Mouse (Mus musculus): ENCODE results near the gene Glt6d1.

The Glt6d1 gene

GRCm38 (mm10) chr2:25811711-25812110 is 3.9 kb downstream of the Glt6d1 start:
- ATAC-seq (ENCODE audit: insufficient number of reproducible peaks, low FRiP score, low TSS enrichment), result no peak

- no peak for ATAC-seq (ENCODE audit: insufficient number of reproducible peaks, low FRiP score, low TSS enrichment)
Measured at GRCm38 (mm10) chr2:25798065-25798464, 17.6 kb downstream of the Glt6d1 start.

DNA sequence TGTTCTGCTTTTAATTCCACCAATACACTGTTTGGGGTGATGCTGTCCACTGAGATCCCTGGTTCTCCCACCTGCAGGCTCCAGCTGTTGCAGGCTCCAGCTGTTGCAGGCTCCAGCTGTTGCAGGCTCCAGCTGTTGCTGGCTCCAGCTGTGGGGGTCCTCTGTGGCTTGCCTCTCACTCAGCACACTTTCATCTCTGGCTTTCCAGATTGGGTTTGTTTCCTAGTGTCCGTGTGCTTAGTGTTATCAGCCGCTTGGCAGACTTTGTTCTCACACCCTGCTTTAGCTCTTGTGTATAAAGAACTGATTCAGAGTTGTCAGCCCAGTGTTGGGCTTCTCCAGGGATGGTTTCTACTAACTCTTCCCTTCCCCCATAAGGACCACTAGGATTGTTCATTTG is 18.0 kb downstream of the Glt6d1 start:
- no peak for ATAC-seq (ENCODE audit: insufficient number of reproducible peaks, low FRiP score, low TSS enrichment)

GRCm38 (mm10) chr2:25789092-25789491 is 26.6 kb downstream of the Glt6d1 start:
- no peak for ATAC-seq (ENCODE audit: insufficient number of reproducible peaks, low FRiP score, low TSS enrichment)

DNA sequence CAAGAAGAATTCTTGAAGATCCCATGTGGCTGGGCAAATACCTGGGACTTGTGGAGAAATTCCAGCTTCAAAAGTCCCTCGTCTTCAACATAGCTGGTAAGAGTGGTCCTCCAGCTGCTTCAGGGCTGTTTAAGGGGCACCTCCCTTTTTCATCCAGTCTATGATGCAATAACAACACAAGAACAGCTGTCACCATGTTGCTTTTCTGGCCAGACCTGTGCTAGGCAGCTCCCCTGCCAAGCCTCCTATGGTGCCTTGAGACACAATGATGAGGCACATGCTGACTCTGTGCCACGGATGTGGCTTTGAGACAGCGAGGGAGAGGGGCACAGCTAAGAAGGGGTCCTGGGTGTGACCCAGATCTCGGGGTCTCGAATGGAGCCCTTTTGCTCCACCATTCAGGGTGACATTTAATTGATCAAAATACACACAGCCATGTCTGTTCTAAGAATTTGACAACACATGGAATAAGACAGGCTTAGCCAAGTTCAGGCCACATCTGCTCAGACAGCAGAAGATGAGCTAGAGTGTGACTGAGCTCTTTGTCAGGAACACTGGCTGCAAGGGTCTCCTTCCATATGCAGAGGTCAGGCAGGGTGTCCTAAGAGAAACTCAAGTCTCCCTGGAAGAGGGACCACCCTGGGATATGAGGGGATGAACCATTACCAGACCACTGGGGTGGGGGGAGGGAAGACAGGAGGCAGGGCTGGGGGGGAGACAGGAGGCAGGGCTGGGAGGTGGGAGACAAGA is 29.9 kb downstream of the Glt6d1 start:
- ATAC-seq (ENCODE audit: insufficient number of reproducible peaks, low FRiP score, low TSS enrichment), result no peak

DNA sequence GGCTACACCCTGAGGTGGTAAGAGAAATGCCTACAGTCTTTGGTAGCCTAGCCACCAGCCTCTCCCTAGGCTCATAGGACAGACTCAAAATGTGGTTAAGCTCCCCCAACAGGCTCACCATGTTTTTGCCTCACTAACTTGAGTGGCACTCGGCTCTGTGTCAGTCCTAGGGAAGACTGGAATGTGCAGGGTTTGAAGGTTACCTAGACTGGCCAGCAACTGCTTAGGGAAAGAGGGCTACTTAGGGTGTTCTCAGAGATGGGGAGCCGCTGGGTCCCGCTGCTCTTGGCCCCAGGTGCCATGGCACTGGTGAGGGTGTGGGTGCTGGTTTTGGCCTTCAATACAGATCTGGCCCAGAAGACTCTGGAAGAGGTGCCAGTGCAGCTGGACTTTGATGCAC is 33.7 kb downstream of the Glt6d1 start, which contains the start of gene Gm13539:
TSS of gene Gm13539 (plus strand) at position 301 of the 400 bp plus-strand sequence.
- ATAC-seq (ENCODE audit: insufficient number of reproducible peaks, low FRiP score, low TSS enrichment), result no peak

DNA sequence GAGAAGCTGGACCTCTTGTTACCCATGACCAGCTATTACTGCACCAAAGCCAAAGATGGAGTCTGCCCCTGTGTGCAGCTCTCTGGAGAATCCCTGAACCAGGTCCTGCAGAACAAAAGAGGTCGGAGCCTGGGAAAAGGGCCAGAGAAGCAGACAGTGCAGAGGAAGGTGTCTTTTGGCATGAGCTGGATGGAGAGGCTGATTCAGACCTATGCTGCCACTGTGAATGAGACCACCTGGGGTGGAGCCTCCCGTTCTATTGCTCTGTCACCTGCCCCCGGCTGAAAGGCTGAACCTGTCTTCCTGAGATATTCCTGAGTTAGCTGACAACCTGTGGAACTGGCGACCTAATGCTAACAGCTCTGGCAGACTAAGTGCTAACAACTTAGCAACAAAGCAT is 34.7 kb downstream of the Glt6d1 start:
- no peak for ATAC-seq (ENCODE audit: insufficient number of reproducible peaks, low FRiP score, low TSS enrichment)

- no peak for ATAC-seq (ENCODE audit: insufficient number of reproducible peaks, low FRiP score, low TSS enrichment)
Measured at GRCm38 (mm10) chr2:25779076-25779475, 36.6 kb downstream of the Glt6d1 start.

- ATAC-seq (ENCODE audit: insufficient number of reproducible peaks, low FRiP score, low TSS enrichment), result no peak
Measured at GRCm38 (mm10) chr2:25776717-25777116, 38.9 kb downstream of the Glt6d1 start, which contains the start of gene Lcn11. Gene Lcn11 (plus strand): TSS chr2:25777017.

- ATAC-seq (ENCODE audit: insufficient number of reproducible peaks, low FRiP score, low TSS enrichment), result no peak
Measured at GRCm38 (mm10) chr2:25775991-25776390, 39.7 kb downstream of the Glt6d1 start.

DNA sequence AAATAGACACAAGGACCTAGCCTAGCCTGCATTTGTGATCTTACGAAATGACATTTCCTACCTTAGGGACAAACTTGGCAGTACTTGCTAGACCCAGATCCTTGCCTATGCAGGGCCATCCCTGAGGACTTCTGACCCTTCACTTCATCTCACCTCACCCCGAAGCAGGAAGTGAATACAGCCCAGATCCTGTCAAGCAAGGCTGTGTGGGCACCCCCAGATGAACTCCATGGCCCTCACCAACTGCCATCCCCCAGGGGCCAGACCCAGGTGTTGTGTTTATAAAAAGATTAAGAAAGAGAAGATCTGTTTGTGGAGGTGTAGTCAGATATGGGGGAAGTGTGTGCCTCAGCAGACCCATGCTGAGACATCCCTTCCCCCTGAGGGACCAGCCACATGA is 41.0 kb downstream of the Glt6d1 start:
- no peak for ATAC-seq (ENCODE audit: insufficient number of reproducible peaks, low FRiP score, low TSS enrichment)

DNA sequence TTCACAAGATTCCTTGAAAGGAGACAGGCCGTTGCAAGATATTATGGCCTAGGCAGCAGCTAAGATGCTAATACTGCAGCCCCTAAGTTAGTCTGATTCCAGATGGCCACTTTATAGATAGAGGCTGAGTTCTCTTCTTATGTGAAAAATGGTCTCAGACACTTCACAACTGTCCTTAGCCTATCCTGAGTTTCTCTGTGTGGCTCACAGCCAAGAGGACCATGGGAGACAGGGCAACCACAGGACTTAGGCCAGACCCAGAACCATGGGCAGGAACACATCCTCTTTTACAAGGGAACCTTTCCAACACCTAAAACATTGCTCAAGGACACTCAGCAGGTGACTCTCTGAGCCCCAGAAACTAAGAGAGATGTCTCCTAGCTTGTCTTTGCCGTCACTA is 42.1 kb downstream of the Glt6d1 start:
- ATAC-seq (ENCODE audit: insufficient number of reproducible peaks, low FRiP score, low TSS enrichment), result no peak

DNA sequence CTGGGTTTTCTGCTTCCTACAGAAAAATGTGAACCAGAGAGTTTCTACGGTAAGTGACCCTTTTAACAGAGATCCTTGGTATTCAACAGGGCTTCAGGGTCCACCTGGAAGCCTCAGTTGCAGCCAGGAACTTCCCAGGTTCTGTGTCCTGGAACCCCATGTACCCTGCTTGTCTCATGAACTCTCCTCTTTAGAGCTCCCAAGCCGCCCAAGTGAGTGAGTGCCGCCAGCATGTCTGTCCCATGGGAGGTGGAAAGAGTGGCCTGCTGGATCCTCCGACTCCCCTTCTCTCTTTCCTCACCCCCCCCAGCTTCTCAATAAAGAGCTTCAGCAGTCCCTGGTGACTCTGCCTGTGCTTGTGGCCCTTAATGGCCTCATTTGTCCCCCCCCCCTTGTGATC is 47.9 kb downstream of the Glt6d1 start:
- no peak for ATAC-seq (ENCODE audit: insufficient number of reproducible peaks, low FRiP score, low TSS enrichment)

DNA sequence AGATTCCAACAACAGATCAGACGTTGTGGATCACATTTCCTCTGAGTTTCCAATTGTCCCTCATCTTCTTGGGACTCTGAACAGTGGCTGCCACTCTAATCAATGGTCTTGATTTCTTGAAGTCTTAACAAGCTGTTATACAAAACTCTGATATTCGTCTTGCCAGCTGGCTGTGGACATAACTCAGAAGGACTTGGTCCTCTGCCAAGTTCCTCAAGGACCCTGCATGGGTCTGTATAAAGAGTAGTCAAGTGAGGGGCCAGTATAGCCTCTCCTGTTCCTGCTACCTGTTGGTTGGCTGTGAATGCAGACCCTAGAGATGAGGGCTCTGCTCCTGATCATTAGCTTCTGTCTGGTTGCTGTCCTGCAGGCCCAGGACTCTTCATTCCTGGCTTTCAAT is 50.4 kb downstream of the Glt6d1 start, which contains the start of gene Lcn3:
TSS of gene Lcn3 (plus strand) at position 301 of the 400 bp plus-strand sequence.
- no peak for ATAC-seq (ENCODE audit: insufficient number of reproducible peaks, low FRiP score, low TSS enrichment)

- no peak for ATAC-seq (ENCODE audit: insufficient number of reproducible peaks, low FRiP score, low TSS enrichment)
Measured at GRCm38 (mm10) chr2:25758064-25758625, 57.5 kb downstream of the Glt6d1 start.

DNA sequence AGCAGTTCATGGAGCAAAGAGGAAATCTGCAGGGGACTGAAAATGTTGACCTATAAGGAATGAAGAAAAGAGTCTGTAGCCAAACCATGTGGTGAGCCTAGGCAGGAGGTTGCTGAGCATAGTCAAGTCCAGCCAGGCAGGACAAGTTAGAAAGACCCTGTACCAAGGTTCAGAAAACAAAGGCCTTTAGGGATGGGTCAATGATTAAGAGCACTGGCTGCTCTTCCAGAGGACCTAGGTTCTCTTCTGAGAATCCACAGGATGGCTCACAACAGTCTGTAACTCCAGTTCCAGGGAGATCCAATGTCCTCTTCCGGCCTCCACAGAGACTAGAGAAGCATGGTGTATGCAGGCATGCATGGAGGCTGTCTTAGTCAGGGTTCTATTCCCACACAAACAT is 61.4 kb downstream of the Glt6d1 start:
- ATAC-seq (ENCODE audit: insufficient number of reproducible peaks, low FRiP score, low TSS enrichment), result no peak
